Mouse (Mus musculus) stomach, embryonic 14.5 days (tissue): ENCODE measurements around the gene Tef. TPM values are rescaled to one million over a fixed set of nuclear protein-coding genes. Genes with fewer than 3 reads are reported as not detected.

Experiments used
- ATAC-seq: fragments of 200-750 bp; cut with Nextera tagmentation; 2 replicates; pipeline ENCODE4 v1.8.0; 2017; ENCODE audit warnings: low read depth, moderate TSS enrichment; ENCODE audit not compliant: insufficient number of reproducible peaks, insufficient read depth, low FRiP score
- H3K27ac ChIP-seq: fragments of 300-500 bp; sonication (generic); 2 replicates; pipeline ENCODE4 v1.5.1; 2014; ENCODE audit warnings: mild to moderate bottlenecking, low read length, moderate library complexity, mixed read lengths
- H3K27me3 ChIP-seq: fragments of 300-500 bp; sonication (generic); 2 replicates; pipeline ENCODE4 v1.6.1; 2014; ENCODE audit warnings: low read length, control low read depth, mixed read lengths; ENCODE audit not compliant: control insufficient read depth, insufficient read depth
- H3K36me3 ChIP-seq: fragments of 300-500 bp; sonication (generic); 2 replicates; pipeline ENCODE4 v1.6.1; 2014; ENCODE audit warnings: mild to moderate bottlenecking, control low read depth, low read length, moderate library complexity, mixed read lengths; ENCODE audit not compliant: control insufficient read depth, insufficient read depth
- H3K4me1 ChIP-seq: fragments of 300-500 bp; sonication (generic); 2 replicates; pipeline ENCODE4 v1.6.1; 2014; ENCODE audit warnings: low read length, control low read depth, mixed read lengths; ENCODE audit not compliant: control insufficient read depth, insufficient read depth
- H3K4me2 ChIP-seq: fragments of 300-500 bp; sonication (generic); replicated peaks from 2 replicates; pipeline ENCODE4 v1.6.1; 2014; ENCODE audit warnings: low read depth, low read length, control low read depth
- H3K4me3 ChIP-seq: fragments of 300-500 bp; sonication (generic); 2 replicates; pipeline ENCODE4 v1.5.1; 2014; ENCODE audit warnings: low read depth, low read length, control low read depth
- H3K9ac ChIP-seq: fragments of 300-500 bp; sonication (generic); replicated peaks from 2 replicates; pipeline ENCODE4 v1.6.1; 2014; ENCODE audit warnings: low read depth, mild to moderate bottlenecking, control low read depth, low read length, moderate library complexity, mixed read lengths
- H3K9me3 ChIP-seq: fragments of 300-500 bp; sonication (generic); 2 replicates; pipeline ENCODE4 v1.6.1; 2016; ENCODE audit warnings: low read depth, low read length, control low read depth; ENCODE audit not compliant: control insufficient read depth
- WGBS: fragments of 180-500 bp; shearing (Covaris S2); extraction: QIAGEN DNeasy Blood & Tissue Kit; methylation state at CpG from one replicate; pipeline ENCODE4 v1.1.7; 2014; 5-methylcytosine and 5-hydroxymethylcytosine counted together
- polyA plus RNA-seq: library from polyadenylated mRNA; unstranded; fragments of >200 nt; fragmentation: Nextera tagmentation; extraction: Ambion mirVana; gene quantifications from 2 replicates; pipeline ENCODE4 v1.2.1, GENCODE M21; 2014

Tef gene
- polyA plus RNA-seq: 23.7 and 25.6 TPM in 2 replicates

GRCm38 (mm10) chr15:81802001-81802890, at the start of gene Tef:
Gene Tef (plus strand): TSS chr15:81802421.
- ATAC-seq: peak; percentile 98
- H3K9ac ChIP-seq: peak within 1 kb of the TSS; percentile 4; the same call in 1 of the 2 replicates
- H3K4me2 ChIP-seq: peak within 1 kb of the TSS; percentile 52
- no peaks in the 10 kb centered on the region for H3K27me3 ChIP-seq
- 18% methylated on average over 19 of the region's 19 CpGs for WGBS
- peaks cover 12% of the 10 kb centered on the region for H3K4me1 ChIP-seq
- H3K9me3 ChIP-seq: no peaks in the 10 kb centered on the region
- H3K27ac ChIP-seq: peak within 1 kb of the TSS; percentile 71
- peak within 1 kb of the TSS; percentile 31 for H3K4me3 ChIP-seq
- H3K36me3 ChIP-seq: no peaks in the 10 kb centered on the region; the same call in 1 of the 2 replicates

GRCm38 (mm10) chr15:81753669-81754068, 48.6 kb upstream of the Tef start:
- H3K4me2 ChIP-seq: no peak overlapping the region
- H3K27ac ChIP-seq: no peak overlapping the region
- no peaks in the 10 kb centered on the region for H3K9me3 ChIP-seq
- H3K27me3 ChIP-seq: no peaks in the 10 kb centered on the region
- H3K4me3 ChIP-seq: no peak overlapping the region
- ATAC-seq: no peak
- H3K4me1 ChIP-seq: peaks cover 4% of the 10 kb centered on the region; the same call in 1 of the 2 replicates
- 93% methylated on average over 9 of the region's 9 CpGs for WGBS
- no peak overlapping the region for H3K9ac ChIP-seq
- 0 out of 2 replicates have a peak, but pooled peaks cover 3% of the 10 kb centered on the region for H3K36me3 ChIP-seq

- no peak overlapping the region for H3K4me3 ChIP-seq
- H3K27ac ChIP-seq: no peak overlapping the region
- H3K9ac ChIP-seq: no peak overlapping the region
- WGBS: 93% methylated on average over 5 of the region's 5 CpGs
- no peaks in the 10 kb centered on the region for H3K9me3 ChIP-seq
- H3K36me3 ChIP-seq: peaks cover 3% of the 10 kb centered on the region; the same call in 1 of the 2 replicates
- no peak overlapping the region for H3K4me2 ChIP-seq
- H3K27me3 ChIP-seq: no peaks in the 10 kb centered on the region
- no peak for ATAC-seq
- H3K4me1 ChIP-seq: no peaks in the 10 kb centered on the region
Measured at GRCm38 (mm10) chr15:81758701-81759100, 43.5 kb upstream of the Tef start.

GRCm38 (mm10) chr15:81759542-81759941, 42.7 kb upstream of the Tef start:
- Histone ChIP-seq H3K36me3 (peaks cover 3% of the 10 kb centered on the region; the same call in 1 of the 2 replicates), H3K4me1 (no peaks in the 10 kb centered on the region), H3K9me3 (no peaks in the 10 kb centered on the region), H3K27ac (no peak overlapping the region), H3K9ac (no peak overlapping the region), H3K4me2 (no peak overlapping the region), H3K4me3 (no peak overlapping the region), H3K27me3 (no peaks in the 10 kb centered on the region)
- no peak for ATAC-seq
- 86% methylated on average over 3 of the region's 3 CpGs for WGBS

GRCm38 (mm10) chr15:81760361-81761079, 41.7 kb upstream of the Tef start:
- Histone ChIP-seq H3K9ac (no peak overlapping the region), H3K27me3 (no peaks in the 10 kb centered on the region), H3K4me1 (no peaks in the 10 kb centered on the region), H3K4me2 (no peak overlapping the region), H3K4me3 (no peak overlapping the region), H3K27ac (no peak overlapping the region), H3K9me3 (no peaks in the 10 kb centered on the region), H3K36me3 (peaks cover 1% of the 10 kb centered on the region; the same call in 1 of the 2 replicates)
- 87% methylated on average over 5 of the region's 5 CpGs for WGBS
- no peak for ATAC-seq

- ATAC-seq: no peak
Measured at GRCm38 (mm10) chr15:81761381-81761780, 40.8 kb upstream of the Tef start.

GRCm38 (mm10) chr15:81761959-81762358, 40.3 kb upstream of the Tef start:
- Histone ChIP-seq H3K4me3 (no peak overlapping the region), H3K9me3 (no peaks in the 10 kb centered on the region), H3K9ac (no peak overlapping the region), H3K27me3 (no peaks in the 10 kb centered on the region), H3K27ac (no peak overlapping the region), H3K4me1 (no peaks in the 10 kb centered on the region), H3K36me3 (no peaks in the 10 kb centered on the region; the same call in 1 of the 2 replicates), H3K4me2 (no peak overlapping the region)
- ATAC-seq: no peak
- 83% methylated on average over 3 of the region's 3 CpGs for WGBS

More at GRCm38 (mm10) chr15:81761381-81761780, 40.8 kb upstream of the Tef start:
- no peaks in the 10 kb centered on the region for H3K9me3 ChIP-seq
- H3K27me3 ChIP-seq: no peaks in the 10 kb centered on the region
- no peak overlapping the region for H3K27ac ChIP-seq
- 90% methylated on average over 7 of the region's 7 CpGs for WGBS
- no peak overlapping the region for H3K4me3 ChIP-seq
- no peaks in the 10 kb centered on the region for H3K4me1 ChIP-seq
- no peak overlapping the region for H3K4me2 ChIP-seq
- no peaks in the 10 kb centered on the region; the same call in 1 of the 2 replicates for H3K36me3 ChIP-seq
- no peak overlapping the region for H3K9ac ChIP-seq

GRCm38 (mm10) chr15:81764573-81764972, 37.6 kb upstream of the Tef start:
- no peak overlapping the region for H3K27ac ChIP-seq
- no peaks in the 10 kb centered on the region for H3K4me1 ChIP-seq
- H3K27me3 ChIP-seq: no peaks in the 10 kb centered on the region
- no peak overlapping the region for H3K9ac ChIP-seq
- no peak for ATAC-seq
- H3K9me3 ChIP-seq: no peaks in the 10 kb centered on the region
- 92% methylated on average over 6 of the region's 6 CpGs for WGBS
- H3K36me3 ChIP-seq: peaks cover 9% of the 10 kb centered on the region
- H3K4me2 ChIP-seq: no peak overlapping the region
- H3K4me3 ChIP-seq: no peak overlapping the region
